Mouse (Mus musculus): ENCODE results near the gene Taok2. TPM values are rescaled to one million over a fixed set of nuclear protein-coding genes. Genes with fewer than 3 reads are reported as not detected.

Taok2 gene
- polyA plus RNA-seq, 1 experiment from 2014 or later, result 39.0 TPM

DNA sequence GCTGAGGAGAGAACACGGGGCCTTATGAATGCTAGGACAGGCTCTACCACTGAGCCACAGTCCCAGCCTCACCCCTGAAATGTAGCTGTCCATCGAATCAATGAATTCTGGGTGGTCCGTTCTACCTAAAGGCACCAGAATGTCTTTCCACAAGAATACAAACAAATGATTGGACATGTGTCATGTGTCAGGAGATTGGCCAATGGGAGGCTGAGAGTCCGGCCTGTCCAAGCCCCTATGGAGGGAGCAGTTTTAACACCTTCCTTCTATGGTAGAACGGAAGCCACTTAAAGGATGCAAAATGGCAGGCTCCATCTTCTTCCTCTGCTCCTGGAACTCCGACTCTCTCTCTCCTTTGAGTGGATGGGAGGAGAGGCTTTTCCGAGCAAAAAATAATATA lies 66.9 kb downstream of the Taok2 start:
- no peaks in the 10 kb centered on the region for H3K27me3 ChIP-seq (ENCODE audit: control insufficient read depth, insufficient read depth, low read length)
- peaks cover 7% of the 10 kb centered on the region; the same call in 1 of the 2 replicates for H3K4me1 ChIP-seq (ENCODE audit: control insufficient read depth, insufficient read depth, low read length)
- no peak for DNase-seq
- H3K27ac ChIP-seq (replicated peaks; ENCODE audit: low read depth, low read length), result no peak overlapping the region
- ATAC-seq (ENCODE audit: low FRiP score, low TSS enrichment), result no peak
- no peaks in the 10 kb centered on the region for H3K9me3 ChIP-seq (ENCODE audit: control insufficient read depth, low read length)
- H3K36me3 ChIP-seq (ENCODE audit: control insufficient read depth, insufficient read depth, low read length), result no peaks in the 10 kb centered on the region
- no peak overlapping the region for H3K4me2 ChIP-seq (ENCODE audit: low read length)
- H3K9ac ChIP-seq (replicated peaks; ENCODE audit: low read length), result no peak overlapping the region
- WGBS, result 85% methylated on average over 7 of the region's 7 CpGs
- H3K4me3 ChIP-seq (replicated peaks; ENCODE audit: low read depth, low read length), result no peak overlapping the region

DNA sequence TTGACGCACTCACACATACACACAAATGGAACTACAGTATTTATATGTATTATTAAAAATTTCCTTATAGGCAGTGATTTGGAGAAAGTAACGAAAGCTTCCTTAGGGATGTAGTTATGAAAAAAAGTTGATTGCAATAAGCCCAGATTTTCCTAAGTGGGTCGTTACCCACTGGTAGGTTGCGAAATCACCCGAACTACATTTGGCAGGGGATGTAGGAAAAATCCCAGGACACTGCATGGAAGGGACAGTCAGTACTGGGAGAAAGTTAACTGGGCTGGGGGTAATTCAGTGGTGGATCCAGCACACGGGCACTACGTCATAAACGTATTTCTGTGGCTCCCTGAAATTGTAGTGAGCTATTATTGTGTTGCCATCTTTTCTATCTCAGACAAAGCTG lies 68.0 kb downstream of the Taok2 start:
- ATAC-seq (ENCODE audit: low FRiP score, low TSS enrichment) (no peak), DNase-seq (no peak)
- H3K36me3 ChIP-seq (ENCODE audit: control insufficient read depth, insufficient read depth, low read length), result no peaks in the 10 kb centered on the region
- no peak overlapping the region for H3K27ac ChIP-seq (replicated peaks; ENCODE audit: low read depth, low read length)
- no peaks in the 10 kb centered on the region for H3K27me3 ChIP-seq (ENCODE audit: control insufficient read depth, insufficient read depth, low read length)
- H3K4me2 ChIP-seq (ENCODE audit: low read length), result no peak overlapping the region
- WGBS, result 91% methylated on average over 8 of the region's 8 CpGs
- H3K4me3 ChIP-seq (replicated peaks; ENCODE audit: low read depth, low read length), result no peak overlapping the region
- no peak overlapping the region for H3K9ac ChIP-seq (replicated peaks; ENCODE audit: low read length)
- H3K4me1 ChIP-seq (ENCODE audit: control insufficient read depth, insufficient read depth, low read length), result no peaks in the 10 kb centered on the region
- H3K9me3 ChIP-seq (ENCODE audit: control insufficient read depth, low read length), result no peaks in the 10 kb centered on the region

DNA sequence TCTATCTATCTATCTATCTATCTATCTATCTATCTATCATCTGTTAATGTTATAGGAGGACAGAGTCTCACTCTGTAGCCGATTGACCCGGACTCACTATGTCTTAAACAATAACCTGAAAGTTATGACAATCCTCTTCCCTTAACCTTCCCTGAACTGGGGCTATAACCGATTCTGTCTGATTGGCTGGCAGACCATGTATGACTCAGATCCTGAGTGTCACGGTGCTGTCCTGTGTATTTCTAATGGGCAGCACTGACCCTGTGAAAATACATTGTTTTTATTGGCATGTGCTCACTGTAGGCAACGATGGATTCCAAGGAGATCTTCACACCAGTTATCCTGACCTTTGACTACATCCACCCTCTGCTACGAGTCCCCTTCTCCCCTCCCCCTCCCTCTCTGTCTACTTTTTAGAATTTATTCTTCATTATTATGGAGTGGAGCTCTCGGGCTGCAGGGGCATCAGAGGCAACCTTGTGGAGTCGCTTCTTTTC lies 68.7 kb downstream of the Taok2 start:
- Histone ChIP-seq H3K27me3 (ENCODE audit: control insufficient read depth, insufficient read depth, low read length) (no peaks in the 10 kb centered on the region), H3K4me1 (ENCODE audit: control insufficient read depth, insufficient read depth, low read length) (no peaks in the 10 kb centered on the region), H3K9me3 (ENCODE audit: control insufficient read depth, low read length) (no peaks in the 10 kb centered on the region), H3K9ac (replicated peaks; ENCODE audit: low read length) (no peak overlapping the region), H3K27ac (replicated peaks; ENCODE audit: low read depth, low read length) (no peak overlapping the region), H3K4me2 (ENCODE audit: low read length) (no peak overlapping the region), H3K36me3 (ENCODE audit: control insufficient read depth, insufficient read depth, low read length) (no peaks in the 10 kb centered on the region), H3K4me3 (replicated peaks; ENCODE audit: low read depth, low read length) (no peak overlapping the region)
- ATAC-seq (ENCODE audit: low FRiP score, low TSS enrichment) (no peak), DNase-seq (no peak)
- 60% methylated on average over 8 of the region's 8 CpGs for whole genome bisulfite sequencing

Other genes starting within 250 kb of the Taok2 start
- 64.6 and 71.3 TPM in 2 replicates for gene Sgf29, start 235.4 kb downstream of the Taok2 start, polyA plus RNA-seq (2014; fragmentation: Nextera tagmentation; extraction: Ambion mirVana)
- 0.38 and 2.6 TPM in 2 replicates for gene Sult1a1, start 208.3 kb downstream of the Taok2 start, polyA plus RNA-seq (2014; fragmentation: Nextera tagmentation; extraction: Ambion mirVana)
- gene Bola2, start 189.3 kb downstream of the Taok2 start, polyA plus RNA-seq (2014; fragmentation: Nextera tagmentation; extraction: Ambion mirVana), result 128 and 164 TPM in 2 replicates
- 10.6 and 13.7 TPM in 2 replicates for gene Slx1b, start 188.9 kb downstream of the Taok2 start, polyA plus RNA-seq (2014; fragmentation: Nextera tagmentation; extraction: Ambion mirVana)
- 95.0 and 115 TPM in 2 replicates for gene Coro1a, start 176.9 kb downstream of the Taok2 start, polyA plus RNA-seq (2014; fragmentation: Nextera tagmentation; extraction: Ambion mirVana)
- gene Mapk3, start 125.1 kb downstream of the Taok2 start, polyA plus RNA-seq (2014; fragmentation: Nextera tagmentation; extraction: Ambion mirVana), result 78.4 and 110 TPM in 2 replicates
- gene Gdpd3, start 118.4 kb downstream of the Taok2 start, polyA plus RNA-seq (2014; fragmentation: Nextera tagmentation; extraction: Ambion mirVana), result 2.0 and 3.4 TPM in 2 replicates
- 218 and 255 TPM in 2 replicates for gene Ypel3, start 107.7 kb downstream of the Taok2 start, polyA plus RNA-seq (2014; fragmentation: Nextera tagmentation; extraction: Ambion mirVana)
- gene Tbx6, start 103.2 kb downstream of the Taok2 start, polyA plus RNA-seq (2014; fragmentation: Nextera tagmentation; extraction: Ambion mirVana), result 0.22 and 0.24 TPM in 2 replicates
- gene Ppp4c, start 92.2 kb downstream of the Taok2 start, polyA plus RNA-seq (2014; fragmentation: Nextera tagmentation; extraction: Ambion mirVana), result 210 and 212 TPM in 2 replicates
- 51.6 and 72.4 TPM in 2 replicates for gene Fam57b, start 87.0 kb downstream of the Taok2 start, polyA plus RNA-seq (2014; fragmentation: Nextera tagmentation; extraction: Ambion mirVana)
- not detected in 2 replicates for gene 4930451I11Rik, start 53.1 kb downstream of the Taok2 start, polyA plus RNA-seq (2014; fragmentation: Nextera tagmentation; extraction: Ambion mirVana)
- gene Doc2a, start 37.3 kb downstream of the Taok2 start, polyA plus RNA-seq (2014; fragmentation: Nextera tagmentation; extraction: Ambion mirVana), result 9.7 and 15.3 TPM in 2 replicates
- 8.0 and 12.8 TPM in 2 replicates for gene Hirip3, start 22.7 kb downstream of the Taok2 start, polyA plus RNA-seq (2014; fragmentation: Nextera tagmentation; extraction: Ambion mirVana)
- gene Ino80e, start 22.3 kb downstream of the Taok2 start, polyA plus RNA-seq (2014; fragmentation: Nextera tagmentation; extraction: Ambion mirVana), result 93.5 and 95.8 TPM in 2 replicates
- 29.2 and 34.9 TPM in 2 replicates for gene Tmem219, start 38.2 kb upstream of the Taok2 start, polyA plus RNA-seq (2014; fragmentation: Nextera tagmentation; extraction: Ambion mirVana)
- gene Kctd13, start 44.2 kb upstream of the Taok2 start, polyA plus RNA-seq (2014; fragmentation: Nextera tagmentation; extraction: Ambion mirVana), result 98.6 and 106 TPM in 2 replicates
- gene Asphd1, start 64.9 kb upstream of the Taok2 start, polyA plus RNA-seq (2014; fragmentation: Nextera tagmentation; extraction: Ambion mirVana), result 6.5 and 7.0 TPM in 2 replicates
- gene Sez6l2, start 65.9 kb upstream of the Taok2 start, polyA plus RNA-seq (2014; fragmentation: Nextera tagmentation; extraction: Ambion mirVana), result 59.1 and 66.9 TPM in 2 replicates
- gene Cdipt, start 91.2 kb upstream of the Taok2 start, polyA plus RNA-seq (2014; fragmentation: Nextera tagmentation; extraction: Ambion mirVana), result 101 and 106 TPM in 2 replicates
- gene Cdiptos, start 91.4 kb upstream of the Taok2 start, polyA plus RNA-seq (2014; fragmentation: Nextera tagmentation; extraction: Ambion mirVana), result 1.1 and 1.3 TPM in 2 replicates
- 1.7 and 3.1 TPM in 2 replicates for gene Mvp, start 129.9 kb upstream of the Taok2 start, polyA plus RNA-seq (2014; fragmentation: Nextera tagmentation; extraction: Ambion mirVana)
- gene Pagr1b, start 131.8 kb upstream of the Taok2 start, polyA plus RNA-seq (2014; fragmentation: Nextera tagmentation; extraction: Ambion mirVana), result not detected in 2 replicates
- gene Pagr1a, start 132.6 kb upstream of the Taok2 start, polyA plus RNA-seq (2014; fragmentation: Nextera tagmentation; extraction: Ambion mirVana), result 21.2 and 38.3 TPM in 2 replicates
- 53.4 and 64.6 TPM in 2 replicates for gene Gm42742, start 136.4 kb upstream of the Taok2 start, polyA plus RNA-seq (2014; fragmentation: Nextera tagmentation; extraction: Ambion mirVana)
- gene Prrt2, start 136.5 kb upstream of the Taok2 start, polyA plus RNA-seq (2014; fragmentation: Nextera tagmentation; extraction: Ambion mirVana), result 21.8 and 28.9 TPM in 2 replicates
- 68.3 and 80.8 TPM in 2 replicates for gene Maz, start 142.3 kb upstream of the Taok2 start, polyA plus RNA-seq (2014; fragmentation: Nextera tagmentation; extraction: Ambion mirVana)
- gene Kif22, start 157.8 kb upstream of the Taok2 start, polyA plus RNA-seq (2014; fragmentation: Nextera tagmentation; extraction: Ambion mirVana), result 18.9 and 30.2 TPM in 2 replicates
- not detected in 2 replicates for gene Zg16, start 202.6 kb upstream of the Taok2 start, polyA plus RNA-seq (2014; fragmentation: Nextera tagmentation; extraction: Ambion mirVana)
- 0.84 and 2.2 TPM in 2 replicates for gene AI467606, start 206.7 kb upstream of the Taok2 start, polyA plus RNA-seq (2014; fragmentation: Nextera tagmentation; extraction: Ambion mirVana)
- gene Qprt, start 237.5 kb upstream of the Taok2 start, polyA plus RNA-seq (2014; fragmentation: Nextera tagmentation; extraction: Ambion mirVana), result 0.11 and 0.67 TPM in 2 replicates

Data from midbrain, embryonic 14.5 days (tissue).